Mouse (Mus musculus) cortical plate, adult 2 months (tissue): Measurements from ENCODE around the gene Gadd45g.

ENCODE experiments used
- CTCF ChIP-seq: fragments of 200-500 bp; IDR thresholded peaks from 2 replicates; pipeline ENCODE4 v1.5.1; 2011; ENCODE audit warnings: mild to moderate bottlenecking, control low read depth, low read length; ENCODE audit not compliant: insufficient read depth; ENCODE audit errors: extremely low read depth
- POLR2A ChIP-seq: fragments of 200-500 bp; IDR thresholded peaks from 2 replicates; pipeline ENCODE4 v1.6.1; 2011; ENCODE audit warnings: mild to moderate bottlenecking, low read length, control low read depth; ENCODE audit not compliant: insufficient read depth; ENCODE audit errors: extremely low read depth

DNA sequence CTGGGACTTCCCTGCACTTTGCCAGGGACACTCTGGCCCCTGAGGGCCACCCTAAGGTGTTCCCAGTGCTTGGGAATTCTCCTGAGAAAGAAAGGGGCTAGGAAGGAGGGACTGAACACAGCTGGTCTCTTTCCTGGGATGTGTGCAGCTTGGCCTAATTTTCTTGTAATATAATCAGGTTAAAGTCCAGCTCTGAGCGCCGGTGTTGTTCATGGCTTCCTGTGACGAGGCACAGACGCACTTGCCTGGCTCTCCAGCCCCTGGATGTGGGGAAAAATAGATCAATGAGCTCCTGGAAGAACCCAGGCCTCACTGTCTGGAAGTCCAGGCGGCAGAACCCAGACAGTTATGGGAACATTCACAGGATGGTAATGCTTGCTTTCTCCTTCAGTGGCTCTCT, 10.7 kb downstream of the Gadd45g start:
- TF ChIP-seq CTCF = no peak
- no peak for TF ChIP-seq POLR2A
